In the genomic region with DNA sequence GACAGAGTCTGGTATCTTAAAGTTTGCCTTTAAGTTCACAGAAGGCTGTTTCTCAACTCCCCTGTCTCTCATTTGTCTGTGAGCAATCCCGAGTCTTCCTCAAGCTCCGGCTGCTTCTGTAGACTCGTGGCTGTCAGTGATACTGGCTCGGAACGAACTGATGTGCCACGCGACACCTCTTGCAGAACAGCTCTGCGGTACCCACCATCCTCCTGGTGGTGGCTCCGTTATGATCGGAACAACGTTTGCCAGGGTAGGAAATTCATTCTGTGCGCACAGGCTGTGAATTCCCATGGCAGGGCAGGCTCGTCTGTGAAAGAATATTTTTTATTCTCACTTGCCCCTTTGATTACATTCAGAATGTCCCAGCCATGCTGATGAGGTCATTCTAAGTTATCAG, we compare ENCODE assay signal across 15 mouse cellular contexts.
A peak's percentile ranks its signal among the peaks of the same experiment; 100 is the strongest.
DNase-seq lines count a peak whose midpoint lies in the region; ATAC-seq and TF ChIP-seq lines count a peak whose summit lies in the region.
"Had no signal": no experiment of that assay in that cellular context is flagged by ENCODE, and none has a peak within 500 bp of the region (broad histone marks: within the 10 kb centered on the region; RNA-seq: fewer than 3 reads in every experiment).

No protein-coding gene starts in this region.

- no peak for TF ChIP-seq CTCF in lung, adult 2 months (IDR thresholded peaks at IDR 0.05; ENCODE audit: insufficient read depth, low read length)

- TF ChIP-seq POLR2A in lung, adult 2 months (IDR thresholded peaks at IDR 0.05; ENCODE audit: borderline replicate concordance, extremely low read depth, low read depth, low read length) = no peak

- intact Hi-C loops in left cerebral cortex, postnatal 10 days (cut with DNase I) = no loop called here
- intact Hi-C loops in gastrocnemius, postnatal 14 days (cut with DNase I; ENCODE audit: low total_unique reads) = no loop called here

- no peaks in the 10 kb centered on the region for H3K36me3 ChIP-seq in midbrain, embryonic 14.5 days (ENCODE audit: control insufficient read depth, insufficient read depth, low read length)
- no peaks in the 10 kb centered on the region for H3K36me3 ChIP-seq in midbrain, embryonic 10.5 days
- H3K36me3 ChIP-seq: embryonic facial prominence, embryonic 13.5 days; forebrain, embryonic 15.5 days; kidney, embryonic 15.5 days; limb, embryonic 15.5 days; neural tube, embryonic 13.5 days had no signal

- H3K4me2 ChIP-seq in midbrain, embryonic 14.5 days (ENCODE audit: low read length) = no peak overlapping the region
- H3K4me2 ChIP-seq: embryonic facial prominence, embryonic 13.5 days; forebrain, embryonic 15.5 days; kidney, embryonic 15.5 days; limb, embryonic 15.5 days; neural tube, embryonic 13.5 days had no signal

- H3K4me1 ChIP-seq in midbrain, embryonic 14.5 days (ENCODE audit: control insufficient read depth, insufficient read depth, low read length) = no peaks in the 10 kb centered on the region
- peaks cover 5% of the 10 kb centered on the region; the same call in 1 of the 2 replicates for H3K4me1 ChIP-seq in midbrain, embryonic 10.5 days
- no peaks in the 10 kb centered on the region for H3K4me1 ChIP-seq in lung, adult 2 months (ENCODE audit: control insufficient read depth, insufficient read depth, low read length)
- H3K4me1 ChIP-seq: embryonic facial prominence, embryonic 13.5 days; kidney, embryonic 15.5 days; limb, embryonic 15.5 days; neural tube, embryonic 13.5 days had no signal

- no peaks in the 10 kb centered on the region for H3K27me3 ChIP-seq in midbrain, embryonic 14.5 days (ENCODE audit: control insufficient read depth, insufficient read depth, low read length)
- H3K27me3 ChIP-seq in midbrain, embryonic 10.5 days (ENCODE audit: low read depth, poor library complexity, severe bottlenecking) = no peaks in the 10 kb centered on the region
- H3K27me3 ChIP-seq: embryonic facial prominence, embryonic 13.5 days; forebrain, embryonic 15.5 days; kidney, embryonic 15.5 days; limb, embryonic 15.5 days; neural tube, embryonic 13.5 days had no signal

- no peaks in the 10 kb centered on the region for H3K9me3 ChIP-seq in midbrain, embryonic 14.5 days (ENCODE audit: control insufficient read depth, low read length)
- no peaks in the 10 kb centered on the region for H3K9me3 ChIP-seq in midbrain, embryonic 10.5 days (replicated peaks)
- H3K9me3 ChIP-seq: embryonic facial prominence, embryonic 13.5 days; forebrain, embryonic 15.5 days; kidney, embryonic 15.5 days; limb, embryonic 15.5 days; neural tube, embryonic 13.5 days had no signal

- H3K4me3 ChIP-seq in midbrain, embryonic 14.5 days (replicated peaks; ENCODE audit: low read depth, low read length) = no peak overlapping the region
- H3K4me3 ChIP-seq in midbrain, embryonic 10.5 days = no peak overlapping the region
- no peak overlapping the region for H3K4me3 ChIP-seq in lung, adult 2 months (replicated peaks; ENCODE audit: extremely low read depth, low read depth, low read length)
- H3K4me3 ChIP-seq: embryonic facial prominence, embryonic 13.5 days; forebrain, embryonic 15.5 days; kidney, embryonic 15.5 days; limb, embryonic 15.5 days; neural tube, embryonic 13.5 days had no signal

- H3K9ac ChIP-seq in midbrain, embryonic 14.5 days (replicated peaks; ENCODE audit: low read length) = no peak overlapping the region
- H3K9ac ChIP-seq: embryonic facial prominence, embryonic 13.5 days; forebrain, embryonic 15.5 days; kidney, embryonic 15.5 days; limb, embryonic 15.5 days; neural tube, embryonic 13.5 days had no signal

- no peak for ATAC-seq in midbrain, embryonic 14.5 days (ENCODE audit: low FRiP score, low TSS enrichment)
- ATAC-seq: forebrain, embryonic 15.5 days had no signal

- peak; percentile 62 for DNase-seq in midbrain, embryonic 14.5 days
- DNase-seq in midbrain, embryonic 10.5 days (ENCODE audit: low spot score) = no peak
- DNase-seq in layer of hippocampus, adult 18-20 months (ENCODE audit: low spot score in 2 of 2) = peak; percentile 24 to 69
- peak; percentile 32 to 42 for DNase-seq in left cerebral cortex, postnatal 10 days (ENCODE audit: extremely low spot score in 1 of 2, low spot score in 2 of 2)
- DNase-seq in telencephalon, adult 2 months (ENCODE audit: low read depth, low spot score) = peak; percentile 51
- no peak for DNase-seq in gastrocnemius, postnatal 14 days
- DNase-seq in lung, adult 2 months = no peak
- DNase-seq: adrenal gland, postnatal 10 days; cerebellum, adult 11-12 months; thymus, adult 18-20 months had no signal

- WGBS in midbrain, embryonic 14.5 days = 67% methylated on average over 13 of the region's 13 CpGs
- 87% methylated on average over 13 of the region's 13 CpGs for WGBS in midbrain, embryonic 10.5 days
- WGBS in lung, adult 2 months = 71% methylated on average over 13 of the region's 13 CpGs

- no peak overlapping the region for H3K27ac ChIP-seq in midbrain, embryonic 14.5 days (replicated peaks; ENCODE audit: low read depth, low read length)
- no peak overlapping the region for H3K27ac ChIP-seq in midbrain, embryonic 10.5 days (replicated peaks)
- H3K27ac ChIP-seq: embryonic facial prominence, embryonic 13.5 days; forebrain, embryonic 15.5 days; kidney, embryonic 15.5 days; limb, embryonic 15.5 days; neural tube, embryonic 13.5 days had no signal

Comparison
In these comparisons a context has a peak if more than half of its experiments do, and no peak if none do; other contexts are left out.
1. DNase-seq: peak in midbrain, embryonic 14.5 days (single experiment), layer of hippocampus, adult 18-20 months (2 of 2), left cerebral cortex, postnatal 10 days (2 of 2) and telencephalon, adult 2 months (single experiment); none in midbrain, embryonic 10.5 days (single experiment), gastrocnemius, postnatal 14 days (single experiment) and lung, adult 2 months (single experiment).